Mouse (Mus musculus) layer of hippocampus, postnatal 14 days (tissue): Measurements from ENCODE around the gene Dbnl. TPM values are rescaled to one million over a fixed set of nuclear protein-coding genes. Genes with fewer than 3 reads are reported as not detected.
A peak's percentile ranks its signal among the peaks of the same experiment; 100 is the strongest.

ENCODE experiments used
- DNase-seq, 2 experiments: peaks; one replicate each; pipeline ENCODE4 v3.0.0; 2021 to 2022; ENCODE audit warnings: low spot score in 2 of 2, mixed read lengths in 1 of 2
- total RNA-seq, 2 experiments: library from RNA; stranded (reverse); gene quantifications; 2 replicates each; pipeline ENCODE4 v1.2.3; 2021

The Dbnl gene
- total RNA-seq, 2 experiments from 2014 or later, result 83.4 to 86.0 TPM

DNA sequence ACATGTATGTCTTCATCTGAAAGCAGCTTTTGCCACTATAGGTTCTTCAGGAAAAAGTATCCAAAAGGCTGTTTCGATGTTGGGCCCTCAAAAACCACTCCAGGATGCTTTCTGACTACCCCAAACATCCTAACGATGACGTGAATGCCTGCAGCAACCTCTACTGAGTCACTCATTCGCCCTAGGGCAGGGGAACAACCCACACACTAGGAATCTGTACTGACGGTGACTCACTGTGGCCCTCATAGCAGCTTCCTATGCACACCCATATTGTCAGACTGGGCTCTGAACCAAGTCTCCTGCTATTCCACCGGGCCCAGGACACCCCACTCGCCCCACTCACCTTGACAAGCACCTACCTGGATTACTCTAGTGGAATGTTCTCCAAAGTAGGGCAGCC is 46.8 kb downstream of the Dbnl start:
- no peak for DNase-seq

DNA sequence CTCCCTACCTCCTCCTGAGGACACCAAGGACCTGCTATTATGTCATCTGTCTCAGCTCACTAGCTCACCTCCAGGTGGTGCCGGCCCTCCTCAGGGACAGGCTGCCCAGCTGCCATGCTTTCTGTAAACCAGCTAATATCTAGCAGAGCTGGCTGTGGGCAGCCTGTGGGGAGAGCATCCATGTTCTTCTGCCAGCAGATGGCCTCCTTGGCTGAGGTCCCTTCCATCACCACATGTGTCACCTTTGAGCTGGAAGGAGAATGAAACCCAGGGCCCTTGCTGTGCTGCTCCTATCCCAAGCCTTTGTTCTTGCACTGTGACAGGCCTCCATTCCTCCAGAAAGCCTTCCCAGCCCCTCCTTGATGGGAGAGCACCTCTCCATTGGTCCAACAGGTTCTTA is 47.8 kb downstream of the Dbnl start:
- DNase-seq, result no peak

DNA sequence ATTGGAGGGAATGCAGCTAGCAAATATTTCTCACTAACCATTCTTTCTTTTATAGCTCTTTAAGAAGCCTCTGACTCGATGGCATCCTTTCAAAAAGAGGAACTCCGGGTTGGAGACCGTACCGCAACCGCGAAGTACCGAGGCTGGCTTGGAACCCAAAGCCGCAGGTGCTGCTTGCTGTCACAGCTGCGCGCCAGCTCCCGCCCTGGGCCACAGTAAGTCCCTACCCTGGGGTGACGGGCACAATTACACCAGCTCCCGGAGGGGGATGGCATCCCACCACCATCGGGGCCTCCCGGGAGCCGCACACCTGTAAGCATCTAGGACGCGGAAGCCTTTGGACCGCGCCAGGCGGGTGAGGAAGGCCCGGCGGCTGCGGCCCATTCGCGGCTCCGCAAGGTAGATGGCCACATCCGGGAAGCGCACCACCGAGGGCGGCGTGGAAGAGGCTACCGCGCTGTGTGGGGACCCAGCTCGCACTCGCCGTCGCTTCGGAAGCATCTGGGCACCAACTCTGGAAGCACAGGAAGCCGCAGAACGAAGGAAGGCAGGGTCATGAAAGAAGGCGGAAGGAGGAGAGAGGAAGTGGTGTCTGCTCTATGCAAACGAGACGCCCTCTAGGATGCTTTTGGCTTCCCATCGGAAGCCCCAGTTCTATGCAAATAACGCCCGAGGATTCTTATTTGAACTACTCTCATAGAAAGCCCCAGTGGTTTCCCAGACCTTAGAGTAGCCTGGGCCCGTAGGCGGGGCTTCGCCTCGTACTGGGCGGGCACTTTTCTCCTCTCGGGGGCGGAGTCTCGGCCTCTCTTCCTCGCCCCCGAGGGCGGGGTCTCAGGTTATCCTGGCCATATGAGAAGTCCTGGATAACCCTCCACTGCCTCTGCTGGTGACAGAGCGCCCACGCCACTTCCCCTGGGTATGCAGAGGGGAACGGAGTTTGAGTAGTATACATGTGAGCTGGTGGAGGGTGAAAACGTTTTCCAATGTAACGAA is 49.3 kb downstream of the Dbnl start, which contains the start of gene Polm:
Gene Polm, minus strand, starts transcription at position 766 of the 996 bp plus-strand sequence.
- peak; percentile 82 to 88 for DNase-seq

DNA sequence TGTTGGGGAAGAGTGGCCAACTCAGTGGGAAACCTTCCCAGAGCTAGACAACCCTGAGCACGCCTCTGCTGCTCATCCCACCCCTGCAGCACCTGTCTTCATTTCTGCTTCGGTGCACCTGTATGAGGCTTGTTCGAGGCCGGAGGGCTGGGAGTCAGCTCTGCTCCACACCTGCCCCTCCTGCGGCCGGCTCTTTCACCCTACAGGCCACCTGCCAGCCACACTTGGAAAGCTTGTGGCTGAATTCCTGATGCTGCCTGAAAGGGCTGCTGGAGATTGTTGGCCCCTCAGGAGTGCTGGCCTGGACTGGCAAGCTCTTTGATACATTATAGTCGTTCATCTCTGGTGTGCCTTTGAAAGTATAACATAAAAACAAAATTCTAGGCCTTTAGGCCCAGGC is 52.1 kb downstream of the Dbnl start:
- no peak for DNase-seq

DNA sequence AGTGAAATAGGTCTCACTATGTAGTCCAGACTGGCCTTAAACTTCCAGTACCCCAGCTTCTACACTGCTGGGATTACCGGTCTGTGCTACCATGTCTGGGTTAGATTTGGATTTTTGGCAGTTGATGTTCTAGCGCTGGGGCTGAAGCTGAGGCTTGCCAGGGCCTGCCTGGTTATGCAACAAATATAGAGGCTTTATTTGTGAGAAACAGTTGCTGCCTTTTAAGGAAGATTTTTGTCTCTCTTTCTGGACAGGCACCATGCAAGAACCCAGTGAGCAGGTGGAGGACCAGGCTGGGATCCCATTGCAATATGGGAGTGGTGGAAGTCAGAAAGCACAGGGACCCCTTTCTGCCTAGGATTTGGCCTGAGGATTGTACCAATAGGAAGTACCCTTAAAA is 53.5 kb downstream of the Dbnl start:
- DNase-seq, result no peak

DNA sequence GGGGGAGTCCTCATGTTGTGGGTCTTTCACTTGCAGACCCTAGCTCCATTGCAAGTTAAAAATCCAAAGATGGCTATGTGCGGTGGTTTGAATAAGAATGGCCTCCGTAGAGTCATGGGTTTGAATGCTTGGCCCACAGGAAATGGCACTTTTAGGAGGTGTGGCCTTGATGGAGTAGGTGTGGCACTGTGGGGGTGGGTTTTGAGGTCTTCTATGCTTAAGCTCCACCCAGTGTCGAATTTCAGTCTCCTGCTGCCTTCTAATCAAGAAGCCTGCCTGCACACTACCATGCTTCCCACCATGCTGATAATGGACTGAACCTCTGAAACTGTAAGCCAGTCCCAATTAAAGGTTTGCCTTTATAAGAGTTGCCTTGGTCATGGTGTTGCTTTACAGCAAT is 54.8 kb downstream of the Dbnl start:
- no peak for DNase-seq

DNA sequence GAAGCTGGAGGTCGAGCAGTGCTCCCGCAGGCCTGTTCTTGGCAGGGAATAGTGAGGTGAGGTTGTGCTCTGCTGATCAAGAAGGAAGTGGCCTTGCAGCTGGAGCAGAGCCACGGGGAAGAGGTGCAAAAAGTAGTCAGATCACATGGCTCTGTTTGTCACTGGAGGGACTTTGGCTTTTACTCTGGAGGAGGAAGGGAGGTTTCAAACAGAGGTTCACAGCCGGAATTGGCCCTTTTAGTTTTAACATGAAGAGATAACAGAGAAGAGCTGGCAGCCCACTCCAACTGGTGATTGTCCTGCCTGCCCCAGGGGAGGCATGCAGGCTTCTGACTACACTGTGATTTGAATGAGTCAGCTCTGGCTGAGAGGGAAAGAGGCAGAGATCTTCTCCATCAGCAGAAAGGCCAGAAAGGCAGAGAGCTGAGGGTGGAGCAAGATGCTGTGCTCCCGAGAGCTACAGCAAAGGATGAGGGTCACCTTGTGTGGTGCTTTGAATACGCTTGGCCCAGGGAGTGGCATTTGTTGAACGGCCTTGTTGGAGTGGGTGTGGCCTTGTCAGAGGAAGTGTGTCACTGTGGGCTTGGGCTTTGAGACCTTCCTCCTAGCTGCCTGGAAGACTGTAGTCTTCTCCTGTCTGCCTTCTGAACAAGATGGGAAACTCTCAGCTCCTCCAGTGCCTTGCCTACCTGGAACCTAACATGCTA is 58.5 kb downstream of the Dbnl start:
- DNase-seq, result no peak

DNA sequence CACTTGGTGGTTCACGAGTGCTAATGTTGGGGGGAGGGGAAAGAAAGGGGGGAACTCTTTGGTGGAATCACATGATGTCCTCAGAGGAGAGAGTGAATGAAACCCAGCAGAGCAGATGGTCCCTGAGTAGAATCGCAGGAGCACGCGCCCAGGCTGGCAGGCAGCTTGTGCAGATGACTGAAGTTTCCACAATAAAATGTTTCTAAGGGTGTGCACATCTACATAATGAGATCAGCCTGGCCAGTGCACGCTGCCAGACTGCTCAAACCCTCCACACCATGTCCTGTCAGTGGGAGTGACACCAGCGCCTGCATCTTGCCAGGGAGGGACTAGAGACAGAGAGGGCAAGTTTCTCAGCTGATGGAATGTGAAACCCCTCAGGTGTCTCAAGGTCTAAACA is 60.5 kb downstream of the Dbnl start:
- peak; percentile 61 to 84 for DNase-seq

DNA sequence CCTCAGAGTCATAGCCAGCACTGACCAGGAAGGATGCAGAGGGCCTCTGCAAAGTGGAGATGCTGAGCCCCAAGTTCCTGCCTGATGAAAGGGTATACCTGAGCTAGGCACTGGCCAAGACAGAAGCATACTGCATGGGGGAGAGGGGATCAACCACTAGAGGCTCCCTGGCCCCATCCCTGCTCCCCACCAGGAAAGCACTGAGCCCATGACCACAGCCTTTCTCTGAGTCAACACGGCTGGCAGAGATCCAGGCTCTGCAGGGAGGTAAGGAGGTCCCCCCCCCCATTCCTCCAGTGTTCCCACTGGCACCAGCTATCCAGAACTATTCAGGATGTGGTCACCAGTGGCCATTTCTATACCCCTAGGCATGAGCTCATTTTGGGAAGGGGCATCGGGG is 61.0 kb downstream of the Dbnl start:
- DNase-seq, result no peak

DNA sequence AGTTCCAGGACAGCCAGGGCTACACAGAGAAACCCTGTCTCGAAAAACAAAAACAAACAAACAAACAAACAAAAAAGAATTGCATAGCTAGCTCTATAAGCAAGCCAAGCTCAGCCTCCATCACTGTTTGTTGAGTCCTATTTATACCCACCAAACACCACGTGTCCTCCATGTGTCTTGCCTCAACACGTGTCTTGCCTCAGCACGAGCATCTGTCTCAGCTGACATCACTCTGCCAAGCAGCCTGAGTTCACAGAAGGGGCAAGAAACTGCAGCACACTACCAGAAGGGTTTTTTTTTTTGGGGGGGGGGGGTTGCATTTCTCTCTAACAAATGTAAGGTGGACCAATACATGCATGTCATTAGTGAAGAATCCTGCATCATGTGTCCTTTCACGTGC is 62.2 kb downstream of the Dbnl start:
- DNase-seq, result no peak

Other genes starting within 250 kb of the Dbnl start
- 10 to 100 TPM in 1 of 2 experiments, 1 to 10 TPM in 1; 8.8 to 12.1 TPM for gene Ccdc117, start 246.3 kb upstream of the Dbnl start, total RNA-seq
- gene Ankrd36, start 218.8 kb upstream of the Dbnl start, total RNA-seq, result not detected
- gene Mrps24, start 72.8 kb upstream of the Dbnl start, total RNA-seq, result 10 to 100 TPM; 73.1 to 76.8 TPM
- 10 to 100 TPM; 54.2 to 67.8 TPM for gene Urgcp, start 26.1 kb upstream of the Dbnl start, total RNA-seq
- gene Pgam2, start 15.2 kb downstream of the Dbnl start, total RNA-seq, result 10 to 100 TPM; 12.8 to 14.0 TPM
- gene Polm, start 49.5 kb downstream of the Dbnl start, total RNA-seq, result 10 to 100 TPM; 12.0 to 13.7 TPM
- 10 to 100 TPM in 1 of 2 experiments, 1 to 10 TPM in 1; 5.1 to 14.0 TPM for gene Aebp1, start 73.5 kb downstream of the Dbnl start, total RNA-seq
- gene Pold2, start 89.8 kb downstream of the Dbnl start, total RNA-seq, result 10 to 100 TPM; 24.8 to 26.7 TPM
- not detected for gene Myl7, start 110.3 kb downstream of the Dbnl start, total RNA-seq
- 1 to 10 TPM; 1.3 to 1.9 TPM for gene Gck, start 161.6 kb downstream of the Dbnl start, total RNA-seq
- 10 to 100 TPM; 84.7 to 85.3 TPM for gene Ykt6, start 167.2 kb downstream of the Dbnl start, total RNA-seq